In the genomic region with DNA sequence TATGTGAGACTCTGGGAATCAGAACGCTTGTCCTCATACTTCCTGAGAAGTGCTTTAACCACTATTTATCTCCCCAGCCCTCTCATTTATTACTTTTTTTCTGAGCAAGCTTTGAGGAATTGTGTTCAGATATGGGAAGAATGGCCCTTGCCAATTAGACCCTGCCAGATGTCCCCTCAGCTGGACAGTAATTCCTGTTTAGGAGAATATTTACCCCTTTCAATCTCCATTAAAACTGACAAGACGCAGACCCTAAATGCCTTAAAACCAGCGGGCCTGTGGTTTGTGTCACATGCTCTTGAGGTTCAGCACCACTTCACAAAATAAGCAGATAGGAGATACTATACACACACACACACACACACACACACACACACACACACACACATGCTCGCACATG, we compare ENCODE assay signal across 23 mouse cellular contexts. TPM values are rescaled to one million over a fixed set of nuclear protein-coding genes. Genes with fewer than 3 reads are reported as not detected.
DNase-seq lines count a peak whose midpoint lies in the region; ATAC-seq and TF ChIP-seq lines count a peak whose summit lies in the region.
"Had no signal": no experiment of that assay in that cellular context is flagged by ENCODE, and none has a peak within 500 bp of the region (broad histone marks: within the 10 kb centered on the region; RNA-seq: fewer than 3 reads in every experiment).

No protein-coding gene starts in this region.

- no peaks in the 10 kb centered on the region for H3K9me3 ChIP-seq in heart, postnatal 0 days (replicated peaks; ENCODE audit: control insufficient read depth, low read length)
- no peaks in the 10 kb centered on the region for H3K9me3 ChIP-seq in stomach, embryonic 15.5 days
- no peaks in the 10 kb centered on the region for H3K9me3 ChIP-seq in stomach, postnatal 0 days (ENCODE audit: control insufficient read depth, low read length)
- H3K9me3 ChIP-seq in embryonic facial prominence, embryonic 14.5 days (ENCODE audit: control insufficient read depth, low read length): no peaks in the 10 kb centered on the region
- H3K9me3 ChIP-seq: forebrain, embryonic 12.5 days; heart, embryonic 12.5 days; hindbrain, embryonic 12.5 days had no signal

- no peak for TF ChIP-seq CTCF in heart, postnatal 0 days (IDR thresholded peaks at IDR 0.05; ENCODE audit: low read depth)
- TF ChIP-seq CTCF in heart, adult 2 months (IDR thresholded peaks at IDR 0.05): no peak
- TF ChIP-seq CTCF in stomach, postnatal 0 days (IDR thresholded peaks at IDR 0.05; ENCODE audit: low read depth): no peak

- no peaks in the 10 kb centered on the region for H3K36me3 ChIP-seq in heart, postnatal 0 days (replicated peaks; ENCODE audit: control insufficient read depth, insufficient read depth, low read length)
- H3K36me3 ChIP-seq in heart, adult 2 months (ENCODE audit: control insufficient read depth, insufficient read depth, low read length): no peaks in the 10 kb centered on the region
- no peaks in the 10 kb centered on the region for H3K36me3 ChIP-seq in stomach, embryonic 15.5 days
- H3K36me3 ChIP-seq in stomach, postnatal 0 days (ENCODE audit: control insufficient read depth, insufficient read depth, low read length): no peaks in the 10 kb centered on the region
- no peaks in the 10 kb centered on the region for H3K36me3 ChIP-seq in embryonic facial prominence, embryonic 14.5 days (ENCODE audit: control insufficient read depth, insufficient read depth, low read length)
- H3K36me3 ChIP-seq: forebrain, embryonic 12.5 days; heart, embryonic 12.5 days; hindbrain, embryonic 12.5 days had no signal

- no peaks in the 10 kb centered on the region for H3K27me3 ChIP-seq in heart, postnatal 0 days (ENCODE audit: control insufficient read depth, insufficient read depth, low read length)
- H3K27me3 ChIP-seq in heart, adult 2 months (ENCODE audit: control insufficient read depth, insufficient read depth, low read length): no peaks in the 10 kb centered on the region
- no peaks in the 10 kb centered on the region for H3K27me3 ChIP-seq in stomach, embryonic 15.5 days (replicated peaks)
- no peaks in the 10 kb centered on the region for H3K27me3 ChIP-seq in stomach, postnatal 0 days (ENCODE audit: control insufficient read depth, insufficient read depth, low read length)
- H3K27me3 ChIP-seq in embryonic facial prominence, embryonic 14.5 days (replicated peaks; ENCODE audit: control insufficient read depth, insufficient read depth, low read length): no peaks in the 10 kb centered on the region
- H3K27me3 ChIP-seq: forebrain, embryonic 12.5 days; heart, embryonic 12.5 days; hindbrain, embryonic 12.5 days had no signal

- no peak for TF ChIP-seq POLR2A in heart, adult 2 months (IDR thresholded peaks at IDR 0.05; ENCODE audit: insufficient read depth, low read depth, low read length)

- no peak overlapping the region for H3K4me2 ChIP-seq in heart, postnatal 0 days (ENCODE audit: low read depth, low read length)
- H3K4me2 ChIP-seq in stomach, embryonic 15.5 days: no peak overlapping the region
- no peak overlapping the region for H3K4me2 ChIP-seq in stomach, postnatal 0 days (replicated peaks; ENCODE audit: low read depth)
- no peak overlapping the region for H3K4me2 ChIP-seq in embryonic facial prominence, embryonic 14.5 days (ENCODE audit: low read depth, low read length)
- H3K4me2 ChIP-seq: forebrain, embryonic 12.5 days; heart, embryonic 12.5 days; hindbrain, embryonic 12.5 days had no signal

- H3K79me2 ChIP-seq in heart, adult 2 months (replicated peaks; ENCODE audit: control insufficient read depth, insufficient read depth, low read length): no peaks in the 10 kb centered on the region

- 0 out of 2 replicates have a peak overlapping the region, but pooled peaks have one; percentile 0 for H3K27ac ChIP-seq in heart, postnatal 0 days (ENCODE audit: low read depth)
- H3K27ac ChIP-seq in heart, adult 2 months: no peak overlapping the region
- no peak overlapping the region for H3K27ac ChIP-seq in stomach, embryonic 15.5 days
- no peak overlapping the region for H3K27ac ChIP-seq in stomach, postnatal 0 days (replicated peaks)
- H3K27ac ChIP-seq in embryonic facial prominence, embryonic 14.5 days (replicated peaks; ENCODE audit: low read depth, low read length): no peak overlapping the region
- H3K27ac ChIP-seq: forebrain, embryonic 12.5 days; hindbrain, embryonic 12.5 days had no signal

- 67% methylated on average over 4 of the region's 4 CpGs for WGBS in heart, postnatal 0 days
- WGBS in heart, adult 2 months: 82% methylated on average over 4 of the region's 4 CpGs
- 52% methylated on average over 4 of the region's 4 CpGs for WGBS in stomach, embryonic 15.5 days
- WGBS in stomach, postnatal 0 days: 71% methylated on average over 4 of the region's 4 CpGs
- WGBS in embryonic facial prominence, embryonic 14.5 days: 59% methylated on average over 4 of the region's 4 CpGs

- intact Hi-C loops in heart, adult 2 months (cut with DNase I): no loop called here

- no peak for ATAC-seq in heart, postnatal 0 days (ENCODE audit: insufficient read depth, low read depth)
- peak; percentile 27; the same call in 1 of the 2 replicates for ATAC-seq in stomach, embryonic 15.5 days (ENCODE audit: insufficient read depth, low FRiP score, low read depth)
- ATAC-seq in stomach, postnatal 0 days (ENCODE audit: low FRiP score, low TSS enrichment): no peak
- ATAC-seq in embryonic facial prominence, embryonic 14.5 days (ENCODE audit: low read depth): no peak
- ATAC-seq: forebrain, embryonic 16.5 days; hindbrain, embryonic 16.5 days had no signal

- no peak overlapping the region for H3K4me3 ChIP-seq in heart, postnatal 0 days (ENCODE audit: low read depth, low read length)
- no peak overlapping the region for H3K4me3 ChIP-seq in heart, adult 2 months
- no peak overlapping the region for H3K4me3 ChIP-seq in stomach, embryonic 15.5 days (replicated peaks)
- H3K4me3 ChIP-seq in stomach, postnatal 0 days (ENCODE audit: low read depth, low read length): no peak overlapping the region
- no peak overlapping the region for H3K4me3 ChIP-seq in embryonic facial prominence, embryonic 14.5 days (ENCODE audit: low read depth, low read length)
- H3K4me3 ChIP-seq: forebrain, embryonic 12.5 days; heart, embryonic 12.5 days; hindbrain, embryonic 12.5 days had no signal

- no peak overlapping the region for H3K9ac ChIP-seq in heart, postnatal 0 days (replicated peaks; ENCODE audit: low read depth, low read length)
- H3K9ac ChIP-seq in heart, adult 2 months (ENCODE audit: low read depth, low read length): no peak overlapping the region
- H3K9ac ChIP-seq in stomach, embryonic 15.5 days: no peak overlapping the region
- H3K9ac ChIP-seq in stomach, postnatal 0 days (ENCODE audit: low read length): no peak overlapping the region
- H3K9ac ChIP-seq in embryonic facial prominence, embryonic 14.5 days (ENCODE audit: low read depth, low read length): no peak overlapping the region
- H3K9ac ChIP-seq: forebrain, embryonic 12.5 days; heart, embryonic 12.5 days; hindbrain, embryonic 12.5 days had no signal

- TF ChIP-seq EP300 in heart, postnatal 0 days (IDR thresholded peaks at IDR 0.05; ENCODE audit: low read depth): no peak
- TF ChIP-seq EP300 in heart, adult 2 months (IDR thresholded peaks at IDR 0.05; ENCODE audit: insufficient read depth, low read depth, low read length): no peak
- no peak for TF ChIP-seq EP300 in stomach, postnatal 0 days (optimal IDR thresholded peaks at IDR 0.05)

- peaks cover 23% of the 10 kb centered on the region for H3K4me1 ChIP-seq in heart, postnatal 0 days (ENCODE audit: control insufficient read depth, insufficient read depth)
- no peaks in the 10 kb centered on the region for H3K4me1 ChIP-seq in heart, adult 2 months (ENCODE audit: control insufficient read depth, insufficient read depth, low read length)
- 0 out of 2 replicates have a peak, but pooled peaks cover 3% of the 10 kb centered on the region for H3K4me1 ChIP-seq in stomach, embryonic 15.5 days
- no peaks in the 10 kb centered on the region for H3K4me1 ChIP-seq in stomach, postnatal 0 days (replicated peaks; ENCODE audit: control insufficient read depth, insufficient read depth)
- no peaks in the 10 kb centered on the region for H3K4me1 ChIP-seq in embryonic facial prominence, embryonic 14.5 days (ENCODE audit: control insufficient read depth, insufficient read depth, low read length)
- H3K4me1 ChIP-seq: forebrain, embryonic 12.5 days had no signal

- DNase-seq in heart, postnatal 0 days (ENCODE audit: low spot score): no peak
- no peak for DNase-seq in heart, adult 2 months
- no peak for DNase-seq in stomach, postnatal 0 days (ENCODE audit: low spot score)
- DNase-seq in embryonic facial prominence, embryonic 14.5 days (ENCODE audit: low spot score): peak; percentile 51
- peak; percentile 3 for DNase-seq in yolk sac, embryonic 10.5 days (ENCODE audit: low spot score)
- no peak for DNase-seq in adrenal gland, postnatal 36 days
- DNase-seq in lung, adult 18-20 months: no peak
- DNase-seq: adrenal gland, adult 8-10 months; cerebellum, adult 11 months; cerebellum, adult 9-10 months; cerebellum, postnatal 25 days; gastrocnemius, postnatal 14 days; heart, postnatal 36 days; kidney, adult 11 months had no signal

RNA-seq across cellular contexts. Expression of a gene that starts 39.5 kb away (rescaled TPM):
- total RNA-seq in heart, postnatal 0 days (2014; rRNA removed; ENCODE audit: low replicate concordance): 70.2 and 89.1 TPM in 2 replicates
- 10.4 and 11.7 TPM in 2 replicates for polyA plus RNA-seq in heart, postnatal 0 days (2015; fragmentation: Nextera tagmentation; extraction: Ambion mirVana)
- 10 to 100 TPM; 58.3 to 59.5 TPM for total RNA-seq in heart, adult 2 months (2021)
- polyA plus RNA-seq in heart, adult 2 months (2012; rRNA removed): 27.4 and 41.1 TPM in 2 replicates
- 16.8 and 17.2 TPM in 2 replicates for polyA plus RNA-seq in stomach, embryonic 15.5 days (2015; fragmentation: Nextera tagmentation; extraction: Ambion mirVana)
- 7.3 and 7.7 TPM in 2 replicates for polyA plus RNA-seq in stomach, postnatal 0 days (2015; fragmentation: Nextera tagmentation; extraction: Ambion mirVana)
- 48.4 and 49.1 TPM in 2 replicates for polyA plus RNA-seq in embryonic facial prominence, embryonic 14.5 days (2014; fragmentation: Nextera tagmentation; extraction: Ambion mirVana)
- 10 to 100 TPM; 33.0 to 51.6 TPM for total RNA-seq in adrenal gland, postnatal 36 days (2021)

RNA-seq across cellular contexts. Expression of a gene that starts 56.2 kb away (rescaled TPM):
- not detected in 2 replicates for total RNA-seq in heart, postnatal 0 days (2014; rRNA removed; ENCODE audit: low replicate concordance)
- polyA plus RNA-seq in heart, postnatal 0 days (2015; fragmentation: Nextera tagmentation; extraction: Ambion mirVana): 0.07 and 0.12 TPM in 2 replicates
- not detected for total RNA-seq in heart, adult 2 months (2021)
- not detected in 2 replicates for polyA plus RNA-seq in heart, adult 2 months (2012; rRNA removed)
- polyA plus RNA-seq in stomach, embryonic 15.5 days (2015; fragmentation: Nextera tagmentation; extraction: Ambion mirVana): 0.10 and 0.14 TPM in 2 replicates
- 0.45 and 0.53 TPM in 2 replicates for polyA plus RNA-seq in stomach, postnatal 0 days (2015; fragmentation: Nextera tagmentation; extraction: Ambion mirVana)
- 0.21 and 0.47 TPM in 2 replicates for polyA plus RNA-seq in embryonic facial prominence, embryonic 14.5 days (2014; fragmentation: Nextera tagmentation; extraction: Ambion mirVana)
- under 1 TPM in 1 of 2 experiments, not detected in 1; 0.20 TPM for total RNA-seq in adrenal gland, postnatal 36 days (2021)
- total RNA-seq: gastrocnemius, adult 18-20 months; heart, adult 8-10 months; heart, postnatal 36 days had no signal
- polyA plus RNA-seq: cortical plate, adult 2 months had no signal

Comparison
In these comparisons a context has a peak if more than half of its experiments do, and no peak if none do; other contexts are left out.
1. DNase-seq: peak in embryonic facial prominence, embryonic 14.5 days (single experiment) and yolk sac, embryonic 10.5 days (single experiment); none in heart, postnatal 0 days (single experiment), heart, adult 2 months (0 of 2), stomach, postnatal 0 days (single experiment), adrenal gland, postnatal 36 days (0 of 2) and lung, adult 18-20 months (0 of 2).